8 mouse cellular contexts compared by ENCODE assay signal in genomic region chr2:32174170-32174741, GRCm38 (mm10). TPM values are rescaled to one million over a fixed set of nuclear protein-coding genes. Genes with fewer than 3 reads are reported as not detected.
DNase-seq lines count a peak whose midpoint lies in the region; ATAC-seq and TF ChIP-seq lines count a peak whose summit lies in the region.

No protein-coding gene starts in this region.

- peak overlapping the region; percentile 13; the same call in 1 of the 2 replicates for H3K9ac ChIP-seq in forebrain, embryonic 15.5 days (replicated peaks)
- H3K9ac ChIP-seq in hindbrain, embryonic 11.5 days (ENCODE audit: low read depth, low read length) = peak overlapping the region; percentile 46
- 0 out of 2 replicates have a peak overlapping the region, but pooled peaks have one; percentile 10 for H3K9ac ChIP-seq in limb, embryonic 15.5 days

- H3K36me3 ChIP-seq in E14TG2a.4 (ENCODE audit: insufficient read depth, low read length) = peaks cover 35% of the 10 kb centered on the region
- no peaks in the 10 kb centered on the region for H3K36me3 ChIP-seq in forebrain, embryonic 15.5 days
- no peaks in the 10 kb centered on the region for H3K36me3 ChIP-seq in hindbrain, embryonic 11.5 days (ENCODE audit: control insufficient read depth, insufficient read depth, low read length)
- H3K36me3 ChIP-seq in limb, embryonic 15.5 days = no peaks in the 10 kb centered on the region
- H3K36me3 ChIP-seq in myocyte (ENCODE audit: control insufficient read depth, insufficient read depth) = no peaks in the 10 kb centered on the region

- H3K27ac ChIP-seq in forebrain, embryonic 15.5 days (replicated peaks) = peak overlapping the region; percentile 81
- H3K27ac ChIP-seq in hindbrain, embryonic 11.5 days (ENCODE audit: low read depth, low read length) = peak overlapping the region; percentile 93
- H3K27ac ChIP-seq in limb, embryonic 15.5 days = peak overlapping the region; percentile 81

- H3K9me3 ChIP-seq in E14TG2a.4 (ENCODE audit: low read length) = no peaks in the 10 kb centered on the region
- H3K9me3 ChIP-seq in forebrain, embryonic 15.5 days = no peaks in the 10 kb centered on the region
- no peaks in the 10 kb centered on the region for H3K9me3 ChIP-seq in hindbrain, embryonic 11.5 days (ENCODE audit: control insufficient read depth, low read length)
- H3K9me3 ChIP-seq in limb, embryonic 15.5 days = no peaks in the 10 kb centered on the region

- no peak overlapping the region for H3ac ChIP-seq in myocyte (ENCODE audit: control insufficient read depth, insufficient read length)

- TF ChIP-seq CTCF in E14TG2a.4 (conservative IDR thresholded peaks at IDR 0.05; ENCODE audit: low read length) = no peak
- TF ChIP-seq CTCF in brain, embryonic 14.5 days (IDR thresholded peaks at IDR 0.05; ENCODE audit: borderline replicate concordance, extremely low read depth, insufficient read depth, insufficient read length) = no peak

- H3K4me3 ChIP-seq in E14TG2a.4 (replicated peaks; ENCODE audit: low read length) (peak overlapping the region; percentile 72), myocyte (no peak overlapping the region)
- H3K4me3 ChIP-seq in forebrain, embryonic 15.5 days = no peak overlapping the region
- H3K4me3 ChIP-seq in hindbrain, embryonic 11.5 days (ENCODE audit: low read depth, low read length) = no peak overlapping the region; the same call in 1 of the 2 replicates
- H3K4me3 ChIP-seq in limb, embryonic 15.5 days = no peak overlapping the region

- DNase-seq in brain, embryonic 14.5 days (ENCODE audit: low read depth) = peak; percentile 87
- DNase-seq in hindbrain, embryonic 11.5 days (ENCODE audit: low spot score) = peak; percentile 79
- no peak for DNase-seq in layer of hippocampus, adult 9-10 months (ENCODE audit: low spot score)

- ATAC-seq in forebrain, embryonic 15.5 days (replicated peaks) = peak; percentile 55; the same call in 1 of the 2 replicates
- ATAC-seq in hindbrain, embryonic 11.5 days (ENCODE audit: low FRiP score) = peak; percentile 88
- ATAC-seq in limb, embryonic 15.5 days (ENCODE audit: insufficient number of reproducible peaks, low FRiP score, low TSS enrichment, low read depth) = peak; percentile 73
- no peak; the same call in 1 of the 2 replicates for ATAC-seq in frontal cortex, adult (ENCODE audit: low TSS enrichment)

- 7% methylated on average over 13 of the region's 13 CpGs for WGBS in forebrain, embryonic 15.5 days
- WGBS in hindbrain, embryonic 11.5 days = 6% methylated on average over 13 of the region's 13 CpGs
- 19% methylated on average over 13 of the region's 13 CpGs for WGBS in limb, embryonic 15.5 days

- H3K4me2 ChIP-seq in forebrain, embryonic 15.5 days (replicated peaks) = 0 out of 2 replicates have a peak overlapping the region, but pooled peaks have one; percentile 9
- peak overlapping the region; percentile 36 for H3K4me2 ChIP-seq in hindbrain, embryonic 11.5 days (replicated peaks; ENCODE audit: low read depth, low read length)
- H3K4me2 ChIP-seq in limb, embryonic 15.5 days = peak overlapping the region; percentile 15; the same call in 1 of the 2 replicates
- H3K4me2 ChIP-seq in myocyte (ENCODE audit: low read depth) = peak overlapping the region; percentile 89

- peaks cover 91% of the 10 kb centered on the region for H3K79me2 ChIP-seq in myocyte (ENCODE audit: control insufficient read depth, insufficient read depth)

- H3K4me1 ChIP-seq in E14TG2a.4 (replicated peaks; ENCODE audit: low read depth, low read length) = peaks cover 98% of the 10 kb centered on the region
- peaks cover 77% of the 10 kb centered on the region for H3K4me1 ChIP-seq in forebrain, embryonic 15.5 days
- peaks cover 36% of the 10 kb centered on the region for H3K4me1 ChIP-seq in hindbrain, embryonic 11.5 days (replicated peaks; ENCODE audit: control insufficient read depth, insufficient read depth, low read length)
- peaks cover 73% of the 10 kb centered on the region for H3K4me1 ChIP-seq in limb, embryonic 15.5 days

- no peak for TF ChIP-seq POLR2A in brain, embryonic 14.5 days (IDR thresholded peaks at IDR 0.05; ENCODE audit: borderline replicate concordance, extremely low read depth, insufficient read depth, insufficient read length, poor library complexity, severe bottlenecking)
- TF ChIP-seq POLR2A in myocyte (IDR thresholded peaks at IDR 0.05; ENCODE audit: insufficient read length, low read depth) = peak; percentile 28

- H3K27me3 ChIP-seq in E14TG2a.4 (ENCODE audit: insufficient read depth, low read length) = no peaks in the 10 kb centered on the region
- H3K27me3 ChIP-seq in forebrain, embryonic 15.5 days = no peaks in the 10 kb centered on the region
- H3K27me3 ChIP-seq in hindbrain, embryonic 11.5 days (ENCODE audit: control insufficient read depth, insufficient read depth, low read length) = no peaks in the 10 kb centered on the region
- H3K27me3 ChIP-seq in limb, embryonic 15.5 days = no peaks in the 10 kb centered on the region
- no peaks in the 10 kb centered on the region for H3K27me3 ChIP-seq in myocyte (ENCODE audit: control insufficient read depth, insufficient read depth, insufficient read length)

TF ChIP-seq in myocyte, 11 proteins besides CTCF, POLR2A, EP300 and RAD21:
- TF ChIP-seq REST (IDR thresholded peaks at IDR 0.05; ENCODE audit: insufficient read depth, insufficient read length) (no peak), MAX (IDR thresholded peaks at IDR 0.05; ENCODE audit: low read depth) (no peak), SRF (IDR thresholded peaks at IDR 0.05; ENCODE audit: control insufficient read depth, insufficient read length, low read depth) (peak; percentile 43), CEBPB (IDR thresholded peaks at IDR 0.05; ENCODE audit: insufficient read depth, poor library complexity, severe bottlenecking) (no peak; the same call in 1 of the 2 replicates), TCF12 (IDR thresholded peaks at IDR 0.05; ENCODE audit: insufficient read depth, poor library complexity, severe bottlenecking) (peak; percentile 92), USF1 (IDR thresholded peaks at IDR 0.05; ENCODE audit: low read depth) (no peak), POLR2AphosphoS2 (IDR thresholded peaks at IDR 0.05; ENCODE audit: insufficient read length, low read depth) (no peak), TCF3 (IDR thresholded peaks at IDR 0.05; ENCODE audit: insufficient read length, low read depth) (peak; percentile 86), MYOG (IDR thresholded peaks at IDR 0.05; ENCODE audit: control insufficient read depth in 1 of 3, insufficient read depth in 1 of 3, insufficient read length in 2 of 3, low read depth in 2 of 3) (peak; percentile 92 to 97 (median 93)), MYOD1 (IDR thresholded peaks at IDR 0.05; ENCODE audit: control insufficient read depth in 1 of 3, insufficient read length in 2 of 3, low read depth in 2 of 3) (peak; percentile 88 to 95 (median 92)), E2F4 (IDR thresholded peaks at IDR 0.05; ENCODE audit: insufficient read depth) (no peak)

RNA-seq across cellular contexts. Expression of gene Prrc2b, which starts 23.4 kb away (rescaled TPM):
- polyA plus RNA-seq in brain, embryonic 14.5 days (2012; rRNA removed) = 94.4 and 171 TPM in 2 replicates
- polyA plus RNA-seq in forebrain, embryonic 15.5 days (2015; fragmentation: Nextera tagmentation; extraction: Ambion mirVana) = 76.2 and 88.8 TPM in 2 replicates
- polyA plus RNA-seq in hindbrain, embryonic 11.5 days (2014; fragmentation: Nextera tagmentation; extraction: Ambion mirVana) = 57.6 and 69.0 TPM in 2 replicates
- 40.8 and 44.8 TPM in 2 replicates for polyA plus RNA-seq in limb, embryonic 15.5 days (2015; fragmentation: Nextera tagmentation; extraction: Ambion mirVana)
- 76.2 TPM for polyA plus RNA-seq in myocyte (2012; fragmentation: generic; extraction: Trizol)

Comparison
In these comparisons a context has a peak if more than half of its experiments do, and no peak if none do; other contexts are left out.
1. H3K4me2 ChIP-seq: peak in every context shown above with its lines; median percentile 89 in myocyte; 36 in hindbrain, embryonic 11.5 days; 15 in limb, embryonic 15.5 days; 9 in forebrain, embryonic 15.5 days.